Mouse (Mus musculus): Measurements from ENCODE around the gene Fam69a. TPM values are rescaled to one million over a fixed set of nuclear protein-coding genes. Genes with fewer than 3 reads are reported as not detected.
"Not testable (repeated sequence)": the region's sequence is repeated elsewhere in the genome, so short reads cannot be mapped to it uniquely, and the experiment has no call there.

The Fam69a gene
- 32.6 and 35.6 TPM in 2 replicates for polyA plus RNA-seq (2016; fragmentation: Nextera tagmentation; extraction: Ambion mirVana)

DNA sequence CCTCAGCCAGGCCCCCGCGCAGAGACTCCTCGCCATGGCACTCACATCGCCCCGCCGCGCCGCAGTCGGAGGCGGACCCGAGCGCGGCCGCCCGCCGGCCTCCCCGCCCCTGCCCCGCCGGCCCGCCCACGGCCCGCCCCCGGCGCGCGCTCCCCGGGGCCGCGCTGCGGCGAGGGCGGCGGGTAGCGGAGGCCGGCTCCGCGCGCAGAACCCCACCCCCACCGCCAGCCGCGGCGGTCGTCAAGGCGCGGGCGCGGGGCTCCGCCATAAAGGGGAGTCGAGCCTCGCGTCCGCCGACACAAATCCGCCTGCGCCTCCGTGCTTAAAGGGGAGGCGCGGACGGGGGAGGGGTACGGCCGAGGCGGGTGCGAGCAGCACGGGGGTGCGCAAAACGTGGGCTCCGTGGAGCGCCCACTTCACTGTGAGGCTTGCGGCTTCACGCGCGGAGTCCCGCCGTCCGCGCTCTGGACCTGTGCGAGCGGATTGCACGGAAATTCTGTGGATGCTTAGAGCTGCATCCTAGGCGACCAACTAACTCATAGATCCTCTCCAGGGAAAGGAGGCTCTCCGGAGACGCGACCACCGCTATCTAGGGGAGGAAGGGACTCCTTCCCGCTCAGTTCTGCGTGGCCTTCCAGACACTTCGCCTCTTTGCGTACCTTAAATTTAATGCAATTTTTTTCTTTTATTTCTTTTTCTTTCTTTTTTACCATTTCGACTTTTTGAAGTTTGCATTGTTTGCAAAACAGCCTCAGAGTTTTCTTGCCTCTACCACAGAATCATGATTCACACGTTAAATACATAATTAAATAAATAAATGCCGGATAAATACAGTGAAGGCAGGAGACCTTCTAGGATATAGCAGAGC, at the start of gene Fam69a:
Fam69a (minus strand) TSS at position 119 of the 868 bp plus-strand sequence.
- Histone ChIP-seq H3K36me3 (no peaks in the 10 kb centered on the region), H3K4me3 (peak within 1 kb of the TSS; percentile 86), H3K4me1 (no peaks in the 10 kb centered on the region), H3K9me3 (no peaks in the 10 kb centered on the region), H3K27me3 (replicated peaks) (no peaks in the 10 kb centered on the region), H3K9ac (peak within 1 kb of the TSS; percentile 87), H3K27ac (peak within 1 kb of the TSS; percentile 89), H3K4me2 (replicated peaks) (peak within 1 kb of the TSS; percentile 72)
- peak; percentile 94 for ATAC-seq (ENCODE audit: low FRiP score, low read depth)
- under 1% methylated on average over 68 of the region's 91 CpGs for WGBS

DNA sequence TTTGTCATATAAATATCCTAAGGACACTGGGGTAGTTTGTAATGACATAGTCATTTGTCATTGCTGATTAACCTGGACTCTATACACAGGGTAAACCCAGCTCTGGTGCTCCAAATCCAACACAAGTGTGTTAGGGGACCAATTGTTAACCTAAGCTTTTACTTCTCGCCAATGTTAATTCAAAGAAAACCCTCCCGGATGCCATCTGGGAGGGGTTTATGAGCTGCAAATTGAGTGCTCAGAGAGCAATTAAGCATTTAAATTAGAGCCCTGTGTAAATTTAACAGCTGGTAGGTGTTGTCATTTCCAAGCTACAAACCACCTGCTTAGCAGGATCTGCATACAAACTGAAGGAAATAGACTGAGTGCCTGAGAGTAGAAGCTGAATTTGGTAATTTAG, 48.6 kb upstream of the Fam69a start:
- Histone ChIP-seq H3K4me3 (no peak overlapping the region), H3K4me2 (replicated peaks) (no peak overlapping the region), H3K27ac (no peak overlapping the region), H3K27me3 (replicated peaks) (no peaks in the 10 kb centered on the region), H3K9me3 (no peaks in the 10 kb centered on the region), H3K9ac (no peak overlapping the region), H3K4me1 (no peaks in the 10 kb centered on the region), H3K36me3 (no peaks in the 10 kb centered on the region)
- no peak for ATAC-seq (ENCODE audit: low FRiP score, low read depth)
- 16% methylated on average over 2 of the region's 2 CpGs for WGBS

DNA sequence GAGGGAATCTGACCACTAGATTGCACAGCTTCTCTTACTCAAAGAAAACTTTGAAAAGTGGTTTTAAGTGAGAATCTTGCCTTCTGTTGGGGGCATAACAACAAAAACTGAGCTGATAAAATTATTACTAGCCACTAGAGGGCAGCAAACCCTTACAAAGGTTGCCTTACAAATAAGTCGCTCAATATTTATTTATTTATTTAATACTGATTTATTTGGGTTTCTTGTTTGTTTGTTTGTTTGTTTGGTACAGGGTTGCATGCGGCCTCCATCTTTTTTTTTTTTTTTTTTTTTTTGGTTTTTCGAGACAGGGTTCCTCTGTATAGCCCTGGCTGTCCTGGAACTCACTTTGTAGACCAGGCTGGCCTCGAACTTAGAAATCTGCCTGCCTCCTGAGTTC, 47.3 kb upstream of the Fam69a start:
- no peak overlapping the region for H3K4me2 ChIP-seq (replicated peaks)
- H3K9me3 ChIP-seq: no peaks in the 10 kb centered on the region
- no peak overlapping the region for H3K4me3 ChIP-seq
- no peaks in the 10 kb centered on the region for H3K4me1 ChIP-seq
- no peak overlapping the region for H3K9ac ChIP-seq
- no peaks in the 10 kb centered on the region for H3K27me3 ChIP-seq (replicated peaks)
- H3K36me3 ChIP-seq: no peaks in the 10 kb centered on the region
- H3K27ac ChIP-seq: no peak overlapping the region
- 33% methylated on average over 4 of the region's 4 CpGs for WGBS
- no peak for ATAC-seq (ENCODE audit: low FRiP score, low read depth)

DNA sequence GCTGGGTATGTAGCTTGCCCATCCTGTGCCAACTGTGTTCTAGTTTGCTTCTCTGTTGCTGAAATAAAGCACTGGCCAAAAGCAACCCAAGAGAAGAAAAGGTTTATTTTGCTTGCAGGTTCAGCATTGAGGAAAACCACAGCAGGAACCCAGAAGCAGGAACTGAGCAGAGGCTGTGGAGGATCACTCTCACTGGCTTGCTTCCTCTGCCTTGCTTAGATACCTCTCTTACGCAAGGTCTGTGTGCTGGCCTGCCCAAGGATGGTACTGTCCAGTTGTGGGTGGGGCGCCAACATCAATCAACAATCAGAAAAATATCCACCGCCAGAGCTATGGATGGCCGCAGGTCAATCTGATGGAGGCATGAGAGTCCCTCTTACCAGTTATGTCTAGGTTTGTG, 44.4 kb upstream of the Fam69a start:
- Histone ChIP-seq H3K27me3 (replicated peaks) (no peaks in the 10 kb centered on the region), H3K4me3 (no peak overlapping the region), H3K4me1 (no peaks in the 10 kb centered on the region), H3K9me3 (no peaks in the 10 kb centered on the region), H3K27ac (no peak overlapping the region), H3K36me3 (no peaks in the 10 kb centered on the region), H3K4me2 (replicated peaks) (no peak overlapping the region), H3K9ac (no peak overlapping the region)
- ATAC-seq (ENCODE audit: low FRiP score, low read depth): no peak
- WGBS: 94% methylated on average over 4 of the region's 4 CpGs

DNA sequence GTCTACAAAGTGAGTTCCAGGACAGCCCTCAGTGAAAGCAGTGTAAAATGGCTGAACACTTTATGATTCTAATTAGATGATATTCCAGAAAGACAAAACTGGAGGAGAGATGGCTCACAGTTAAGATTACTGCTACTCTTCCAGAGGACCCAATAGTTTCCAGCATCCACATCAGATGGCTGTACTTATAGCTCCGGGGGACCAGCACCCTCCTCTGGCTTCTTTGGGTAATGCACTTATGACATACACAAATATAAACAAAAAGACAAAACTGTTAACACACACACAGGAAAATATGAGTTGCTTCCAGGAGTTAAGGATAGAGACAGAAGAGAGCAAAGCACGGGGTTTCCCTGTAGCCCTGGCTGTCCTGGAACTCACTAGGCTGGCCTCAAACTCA, 43.1 kb upstream of the Fam69a start:
- no peaks in the 10 kb centered on the region for H3K9me3 ChIP-seq
- H3K4me3 ChIP-seq: no peak overlapping the region
- ATAC-seq (ENCODE audit: low FRiP score, low read depth): no peak
- 89% methylated on average over 2 of the region's 2 CpGs for WGBS
- no peaks in the 10 kb centered on the region for H3K27me3 ChIP-seq (replicated peaks)
- H3K27ac ChIP-seq: no peak overlapping the region
- no peaks in the 10 kb centered on the region for H3K36me3 ChIP-seq
- no peak overlapping the region for H3K9ac ChIP-seq
- H3K4me1 ChIP-seq: no peaks in the 10 kb centered on the region
- H3K4me2 ChIP-seq (replicated peaks): no peak overlapping the region

DNA sequence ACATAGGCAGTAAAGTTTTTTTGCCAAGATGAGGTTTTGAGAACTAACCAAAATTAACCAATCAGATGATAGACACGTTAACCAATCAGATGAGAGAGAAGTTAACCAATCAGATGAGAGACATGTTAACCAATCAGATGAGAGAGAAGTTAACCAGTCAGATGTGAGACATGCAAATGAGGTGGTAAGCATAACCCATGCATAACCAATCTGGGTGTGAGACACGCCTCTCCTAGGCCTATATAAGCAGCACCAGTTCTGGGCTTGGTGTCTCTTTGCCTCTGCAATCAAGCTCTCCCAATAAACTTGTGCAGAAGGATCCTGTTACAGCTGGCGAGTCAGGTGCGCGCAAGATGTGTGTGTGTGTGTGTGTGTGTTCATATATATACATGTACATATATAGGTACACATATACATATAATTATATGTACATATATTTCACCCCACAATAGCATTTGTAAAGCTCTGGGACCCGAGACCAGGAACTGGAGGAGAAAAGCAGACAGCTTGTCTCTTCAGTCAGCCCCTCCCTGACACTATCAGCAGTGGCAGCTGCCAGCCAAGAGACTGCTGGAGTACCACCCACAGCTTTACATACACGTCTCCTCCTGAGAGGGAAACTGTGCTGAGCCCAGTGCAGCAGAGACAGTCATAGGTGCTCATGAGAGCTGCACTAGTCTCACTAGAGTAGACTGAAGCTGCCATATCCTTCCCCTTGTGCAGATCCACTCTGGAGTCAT, 42.1 kb upstream of the Fam69a start:
- 89% methylated on average over 7 of the region's 7 CpGs for WGBS

DNA sequence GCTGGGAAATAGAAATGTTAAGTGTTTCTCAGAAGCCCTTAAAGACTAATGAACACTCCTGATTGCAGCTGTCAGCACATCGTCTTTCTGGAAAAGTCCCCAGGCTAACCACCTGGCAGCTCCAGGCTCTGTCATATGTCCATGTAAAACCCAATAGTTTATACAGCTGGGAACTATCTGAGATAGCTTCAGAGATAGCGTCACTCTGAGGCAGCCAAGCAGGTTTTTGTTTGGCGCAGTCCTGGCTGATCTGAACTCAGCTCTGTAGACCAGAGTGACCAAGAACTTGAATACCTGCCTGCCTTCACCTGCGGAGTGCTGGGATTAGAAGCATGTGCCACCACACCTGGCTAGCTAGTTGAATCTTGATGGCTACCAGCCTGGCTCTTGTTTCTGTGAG, 41.3 kb upstream of the Fam69a start:
- no peaks in the 10 kb centered on the region for H3K36me3 ChIP-seq
- H3K9ac ChIP-seq: no peak overlapping the region
- H3K4me3 ChIP-seq: no peak overlapping the region
- ATAC-seq (ENCODE audit: low FRiP score, low read depth): no peak
- no peaks in the 10 kb centered on the region for H3K4me1 ChIP-seq
- no peaks in the 10 kb centered on the region for H3K9me3 ChIP-seq
- no peak overlapping the region for H3K4me2 ChIP-seq (replicated peaks)
- WGBS: 94% methylated on average over 4 of the region's 4 CpGs
- H3K27ac ChIP-seq: no peak overlapping the region
- no peaks in the 10 kb centered on the region for H3K27me3 ChIP-seq (replicated peaks)

More for the DNA sequence above, 42.1 kb upstream of the Fam69a start:
- not testable (repeated sequence) for H3K9me3 ChIP-seq; H3K4me1 ChIP-seq; H3K36me3 ChIP-seq; H3K27ac ChIP-seq; H3K4me2 ChIP-seq (replicated peaks); H3K4me3 ChIP-seq; ATAC-seq (ENCODE audit: low FRiP score, low read depth); H3K9ac ChIP-seq; H3K27me3 ChIP-seq (replicated peaks)

DNA sequence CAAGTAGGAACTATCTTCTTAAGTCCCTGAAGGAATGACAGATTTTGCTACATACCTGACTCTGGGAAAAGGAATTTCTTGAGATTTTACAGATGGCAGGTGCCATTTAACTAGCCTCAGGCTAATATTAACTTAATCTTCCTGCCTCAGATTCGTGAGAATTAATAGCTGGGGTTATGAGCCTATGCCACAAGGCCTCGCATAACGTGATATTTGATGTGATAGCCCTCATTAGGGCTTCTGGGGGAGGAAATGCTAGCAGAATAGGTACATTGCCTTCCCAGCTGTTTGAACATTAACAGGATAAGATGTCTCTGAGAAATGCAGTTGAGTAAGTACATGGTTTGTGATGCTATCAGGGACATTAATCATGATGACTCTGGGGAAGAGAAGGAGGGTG, 34.5 kb upstream of the Fam69a start:
- ATAC-seq (ENCODE audit: low FRiP score, low read depth): no peak
- Histone ChIP-seq H3K9me3 (no peaks in the 10 kb centered on the region), H3K9ac (no peak overlapping the region), H3K27me3 (replicated peaks) (no peaks in the 10 kb centered on the region), H3K4me3 (no peak overlapping the region), H3K4me2 (replicated peaks) (no peak overlapping the region), H3K36me3 (no peaks in the 10 kb centered on the region), H3K4me1 (no peaks in the 10 kb centered on the region), H3K27ac (no peak overlapping the region)
- 79% methylated on average over 3 of the region's 3 CpGs for WGBS

DNA sequence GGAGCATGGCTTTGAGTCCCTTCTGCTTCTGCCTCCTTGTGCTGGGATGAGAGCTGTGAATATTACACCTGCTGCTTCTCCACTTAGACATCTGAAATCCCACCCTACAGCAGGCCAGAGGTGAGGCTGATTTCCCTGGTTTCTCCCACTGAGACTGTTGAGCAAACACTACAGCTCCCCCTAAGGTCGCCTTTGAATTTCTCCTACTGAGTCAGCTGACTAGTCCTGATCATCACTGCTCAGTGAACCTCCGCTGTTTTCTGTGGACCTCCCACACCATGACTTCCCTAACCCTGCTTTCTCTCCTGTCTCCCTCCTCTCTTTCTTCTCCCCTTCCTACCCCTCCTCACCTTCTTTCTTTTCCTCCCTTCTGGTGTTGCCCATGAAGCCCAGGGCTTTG, 32.5 kb upstream of the Fam69a start:
- Histone ChIP-seq H3K4me2 (replicated peaks) (no peak overlapping the region), H3K9ac (no peak overlapping the region), H3K9me3 (no peaks in the 10 kb centered on the region), H3K27me3 (replicated peaks) (no peaks in the 10 kb centered on the region), H3K36me3 (no peaks in the 10 kb centered on the region), H3K27ac (no peak overlapping the region), H3K4me3 (no peak overlapping the region), H3K4me1 (no peaks in the 10 kb centered on the region)
- 26% methylated on average over 2 of the region's 2 CpGs for WGBS
- no peak for ATAC-seq (ENCODE audit: low FRiP score, low read depth)

DNA sequence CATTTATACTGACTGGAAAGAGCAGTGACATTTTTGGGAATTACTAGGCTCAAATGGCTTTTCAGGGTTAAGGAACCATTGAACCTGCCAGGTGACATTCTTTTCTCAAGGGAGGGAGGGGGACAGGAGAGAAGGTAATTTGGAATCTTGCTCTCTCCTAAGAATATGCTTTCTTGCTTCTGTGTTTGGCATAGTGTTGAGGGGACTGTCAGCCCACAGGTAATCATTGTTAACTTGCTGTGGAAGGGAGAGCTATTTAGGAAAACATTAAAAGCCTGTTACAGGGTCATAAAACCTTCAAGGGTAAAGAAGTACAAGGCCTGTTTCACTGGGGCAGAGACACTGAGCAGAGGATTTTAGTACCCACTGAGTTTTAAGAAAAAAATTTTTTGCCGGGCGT, 30.3 kb upstream of the Fam69a start:
- no peak overlapping the region for H3K9ac ChIP-seq
- no peak overlapping the region for H3K4me3 ChIP-seq
- 89% methylated on average over 2 of the region's 2 CpGs for WGBS
- H3K27me3 ChIP-seq (replicated peaks): no peaks in the 10 kb centered on the region
- H3K4me1 ChIP-seq: no peaks in the 10 kb centered on the region
- no peaks in the 10 kb centered on the region for H3K9me3 ChIP-seq
- no peaks in the 10 kb centered on the region for H3K36me3 ChIP-seq
- H3K27ac ChIP-seq: no peak overlapping the region
- H3K4me2 ChIP-seq (replicated peaks): no peak overlapping the region
- no peak for ATAC-seq (ENCODE audit: low FRiP score, low read depth)

DNA sequence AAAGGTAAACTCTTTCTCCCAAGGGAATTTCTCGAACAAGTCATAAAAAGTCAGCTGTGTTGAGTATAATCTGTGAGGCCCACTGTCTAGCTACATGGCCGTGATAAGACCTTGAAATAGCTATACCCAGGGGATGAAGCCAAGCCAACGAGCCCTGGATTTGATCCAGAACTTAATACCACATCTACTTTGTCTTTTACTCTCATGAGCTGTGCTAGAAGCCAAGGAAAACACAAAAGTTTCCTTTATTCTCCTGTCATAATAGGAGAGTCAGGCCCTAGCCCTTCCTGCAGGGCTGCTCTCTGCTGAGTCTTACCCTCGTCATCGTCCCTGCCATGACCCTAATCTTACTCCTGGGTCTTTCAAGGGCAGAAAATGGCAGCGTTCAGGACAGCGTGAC, 28.5 kb upstream of the Fam69a start:
- 78% methylated on average over 7 of the region's 7 CpGs for WGBS
- Histone ChIP-seq H3K27me3 (replicated peaks) (no peaks in the 10 kb centered on the region), H3K4me3 (no peak overlapping the region), H3K4me1 (no peaks in the 10 kb centered on the region), H3K9ac (no peak overlapping the region), H3K9me3 (no peaks in the 10 kb centered on the region), H3K27ac (no peak overlapping the region), H3K36me3 (no peaks in the 10 kb centered on the region), H3K4me2 (replicated peaks) (no peak overlapping the region)
- ATAC-seq (ENCODE audit: low FRiP score, low read depth): no peak

DNA sequence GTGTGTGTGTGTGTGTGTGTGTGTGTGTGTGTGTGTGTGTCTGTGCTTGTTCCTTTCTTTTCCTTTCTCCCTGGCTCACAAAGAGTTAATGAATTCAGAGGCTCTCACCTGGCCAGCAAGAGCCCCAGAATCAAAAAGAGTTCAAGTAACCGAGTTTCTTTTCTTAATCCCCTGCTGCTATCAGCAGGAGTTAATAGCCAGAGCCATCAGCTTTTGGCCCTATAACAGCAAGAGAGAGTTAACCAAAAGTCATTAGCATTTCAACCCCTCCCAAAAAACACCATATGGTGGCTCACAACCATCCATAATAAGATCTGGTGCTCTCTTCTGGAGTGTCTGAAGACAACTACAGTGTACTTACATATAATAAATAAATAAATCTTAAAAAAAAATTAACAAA, 27.3 kb upstream of the Fam69a start:
- no peak overlapping the region for H3K4me3 ChIP-seq
- ATAC-seq (ENCODE audit: low FRiP score, low read depth): no peak
- H3K36me3 ChIP-seq: no peaks in the 10 kb centered on the region
- no peak overlapping the region for H3K4me2 ChIP-seq (replicated peaks)
- H3K4me1 ChIP-seq: no peaks in the 10 kb centered on the region
- no peaks in the 10 kb centered on the region for H3K9me3 ChIP-seq
- no peak overlapping the region for H3K9ac ChIP-seq
- WGBS: 5% methylated on average over 1 of the region's 1 CpGs
- no peak overlapping the region for H3K27ac ChIP-seq
- H3K27me3 ChIP-seq (replicated peaks): no peaks in the 10 kb centered on the region
